Mouse (Mus musculus) macrophage (primary cell): ENCODE results near the gene Rsph3a. TPM values are rescaled to one million over a fixed set of nuclear protein-coding genes. Genes with fewer than 3 reads are reported as not detected.
"Not testable (repeated sequence)": the region's sequence is repeated elsewhere in the genome, so short reads cannot be mapped to it uniquely, and the experiment has no call there.

Source experiments
- H3K27ac ChIP-seq: fragments of 350-480 bp; formaldehyde crosslinking; 2 replicates; pipeline ENCODE4 v1.9.0; 2021
- H3K36me3 ChIP-seq: fragments of 350-480 bp; formaldehyde crosslinking; 2 replicates; pipeline ENCODE4 v1.9.0; 2021; ENCODE audit errors: inconsistent target
- H3K4me3 ChIP-seq: fragments of 350-480 bp; formaldehyde crosslinking; 2 replicates; pipeline ENCODE4 v1.9.0; 2021; ENCODE audit errors: inconsistent target
- H3K79me2 ChIP-seq: fragments of 350-480 bp; formaldehyde crosslinking; 2 replicates; pipeline ENCODE4 v1.9.0; 2021; ENCODE audit errors: inconsistent target
- WGBS: methylation state at CpG from one replicate; pipeline ENCODE4 v1.1.7; 2026; ENCODE audit warnings: inconsistent platforms; ENCODE audit not compliant: missing documents; 5-methylcytosine and 5-hydroxymethylcytosine counted together
- polyA plus RNA-seq: library from polyadenylated mRNA; stranded (reverse); fragments of 250-400 nt; gene quantifications from 3 replicates; pipeline ENCODE4 v1.2.4, GENCODE M21; 2018; ENCODE audit warnings: inconsistent platforms

Gene Rsph3a
- polyA plus RNA-seq, 1 experiment from 2014 or later = 18.8 TPM

- H3K79me2 ChIP-seq, H3K4me3 ChIP-seq, H3K36me3 ChIP-seq, H3K27ac ChIP-seq: not testable (repeated sequence)
- WGBS = 94% methylated on average over 7 of the region's 9 CpGs
These were observed 11.8 kb downstream of the Rsph3a start for GRCm38 (mm10) chr17:7957242-7957641.

- H3K4me3 ChIP-seq, H3K27ac ChIP-seq, H3K79me2 ChIP-seq, H3K36me3 ChIP-seq: not testable (repeated sequence)
- 88% methylated on average over 3 of the region's 4 CpGs for WGBS
These were observed 17.9 kb downstream of the Rsph3a start for GRCm38 (mm10) chr17:7963333-7963732.

- not testable (repeated sequence) for H3K36me3 ChIP-seq, H3K27ac ChIP-seq, H3K4me3 ChIP-seq, H3K79me2 ChIP-seq
- WGBS = no CpG with 5 or more reads among the region's 2 CpGs
These were observed 19.0 kb downstream of the Rsph3a start for GRCm38 (mm10) chr17:7964398-7964797.

- not testable (repeated sequence) for H3K4me3 ChIP-seq, H3K79me2 ChIP-seq, H3K27ac ChIP-seq, H3K36me3 ChIP-seq
- WGBS = no CpG with 5 or more reads among the region's 5 CpGs
These were observed 23.1 kb downstream of the Rsph3a start for GRCm38 (mm10) chr17:7968490-7968889.

- WGBS = no CpG with 5 or more reads among the region's 6 CpGs
- H3K36me3 ChIP-seq, H3K4me3 ChIP-seq, H3K27ac ChIP-seq, H3K79me2 ChIP-seq: not testable (repeated sequence)
These were observed 24.4 kb downstream of the Rsph3a start for GRCm38 (mm10) chr17:7969782-7970181.

- not testable (repeated sequence) for H3K36me3 ChIP-seq, H3K27ac ChIP-seq, H3K4me3 ChIP-seq, H3K79me2 ChIP-seq
- WGBS = 57% methylated on average over 1 of the region's 2 CpGs
These were observed 38.1 kb downstream of the Rsph3a start for GRCm38 (mm10) chr17:7983484-7983883.

- not testable (repeated sequence) for H3K4me3 ChIP-seq, H3K79me2 ChIP-seq, H3K27ac ChIP-seq, H3K36me3 ChIP-seq
- no CpG with 5 or more reads among the region's 4 CpGs for WGBS
These were observed 40.2 kb downstream of the Rsph3a start for GRCm38 (mm10) chr17:7985597-7985996.

GRCm38 (mm10) chr17:7987038-7987437 is 41.6 kb downstream of the Rsph3a start:
- H3K36me3 ChIP-seq, H3K4me3 ChIP-seq, H3K27ac ChIP-seq, H3K79me2 ChIP-seq: not testable (repeated sequence)
- WGBS = 88% methylated on average over 3 of the region's 7 CpGs

- H3K79me2 ChIP-seq, H3K4me3 ChIP-seq, H3K36me3 ChIP-seq, H3K27ac ChIP-seq: not testable (repeated sequence)
- WGBS = 94% methylated on average over 10 of the region's 10 CpGs
These were observed 57.8 kb downstream of the Rsph3a start for GRCm38 (mm10) chr17:8003248-8003647.

GRCm38 (mm10) chr17:8006771-8007170 is 61.4 kb downstream of the Rsph3a start:
- H3K36me3 ChIP-seq, H3K4me3 ChIP-seq, H3K79me2 ChIP-seq, H3K27ac ChIP-seq: not testable (repeated sequence)
- no CpG with 5 or more reads among the region's 6 CpGs for WGBS

GRCm38 (mm10) chr17:8009565-8009964 is 64.2 kb downstream of the Rsph3a start:
- not testable (repeated sequence) for H3K4me3 ChIP-seq, H3K27ac ChIP-seq, H3K36me3 ChIP-seq, H3K79me2 ChIP-seq
- WGBS = 83% methylated on average over 2 of the region's 7 CpGs

GRCm38 (mm10) chr17:8013974-8014373 is 68.6 kb downstream of the Rsph3a start:
- H3K27ac ChIP-seq, H3K79me2 ChIP-seq, H3K36me3 ChIP-seq, H3K4me3 ChIP-seq: not testable (repeated sequence)
- WGBS = no CpG with 5 or more reads among the region's 4 CpGs

GRCm38 (mm10) chr17:8022675-8023074 is 77.3 kb downstream of the Rsph3a start:
- no CpG with 5 or more reads among the region's 6 CpGs for WGBS

GRCm38 (mm10) chr17:8027475-8028168 is 82.2 kb downstream of the Rsph3a start:
- not testable (repeated sequence) for H3K27ac ChIP-seq, H3K36me3 ChIP-seq, H3K79me2 ChIP-seq, H3K4me3 ChIP-seq
- WGBS = no CpG with 5 or more reads among the region's 12 CpGs

More at GRCm38 (mm10) chr17:8022675-8023074, 77.3 kb downstream of the Rsph3a start:
- H3K36me3 ChIP-seq, H3K27ac ChIP-seq, H3K79me2 ChIP-seq, H3K4me3 ChIP-seq: not testable (repeated sequence)
